Mouse (Mus musculus) kidney, postnatal 4 days (tissue): ENCODE measurements at regions not wholly inside any gene's neighbourhood (a gene's known extent, or its start where the extent isn't known, plus 50 kb on each side); places are given as distances from the start of the nearest gene placed in this dataset.

ENCODE experiments used
- DNase-seq, 2 experiments: peaks; one replicate each; pipeline ENCODE4 v3.0.0; 2021; ENCODE audit warnings: mixed read lengths in 2 of 2

GRCm38 (mm10) chr5:73942950-73943349 lies 125.3 kb downstream of the Usp46 start:
- DNase-seq = no peak

GRCm38 (mm10) chr5:73945671-73946070 lies 122.6 kb downstream of the Usp46 start:
- DNase-seq = no peak

- DNase-seq = no peak
These were observed 122.1 kb downstream of the Usp46 start for GRCm38 (mm10) chr5:73946164-73946563.

- DNase-seq = no peak
These were observed 120.0 kb downstream of the Usp46 start for GRCm38 (mm10) chr5:73948031-73948899.
